Mouse (Mus musculus) Patski (cell line): ENCODE measurements at regions not wholly inside any gene's neighbourhood (a gene's known extent, or its start where the extent isn't known, plus 50 kb on each side); places are given as distances from the start of the nearest gene placed in this dataset.
A peak's percentile ranks its signal among the peaks of the same experiment; 100 is the strongest.

Experiments
- ATAC-seq: fragments of 100-300 bp; one replicate; pipeline ENCODE4 v1.8.0; 2021
- CTCF ChIA-PET: fragments of 350-600 bp; sonication (Branson Sonifier 250); formaldehyde crosslinking; loops from one replicate; lab custom pipeline; 2022; ENCODE audit warnings: inconsistent platforms; lab: Charles Lee
- POLR2A ChIA-PET: fragments of 350-600 bp; sonication (Branson Sonifier 250); formaldehyde crosslinking; loops from one replicate; lab custom pipeline; 2022; ENCODE audit warnings: antibody characterized with exemption, inconsistent platforms; lab: Charles Lee
- DNase-seq: peaks from one replicate; pipeline ENCODE4 v3.0.0-alpha.2; 2011; ENCODE audit warnings: low read depth, low spot score
- H3K27me3 ChIP-seq: fragments of 371-371 bp; one replicate; pipeline ENCODE4 v1.5.1; 2021
- CTCF ChIP-seq: fragments of 100-300 bp; IDR thresholded peaks from one replicate; pipeline ENCODE4 v1.5.1; 2021
- in situ Hi-C: fragments of 300-500 bp; cut with MboI; formaldehyde crosslinking; loops from 3 replicates; pipeline ENCODE4 v1.11.1; 2018; ENCODE audit warnings: low pct_unique_long_range_greater_than_20kb, mixed read lengths

GRCm38 (mm10) chr1:92714725-92715324 lies 66.2 kb upstream of the Otos start:
- in situ Hi-C loops: no loop called here
- no peak for DNase-seq
- POLR2A ChIA-PET: interaction anchor here (0.6 to 0.7 kb wide), 2 partner anchors 94 to 265 kb away, joined by 4 to 5 read pairs; no protein-coding TSS in a partner anchor
- no peak for TF ChIP-seq CTCF
- no peaks in the 10 kb centered on the region for H3K27me3 ChIP-seq
- CTCF ChIA-PET: interaction anchor here (0.7 kb wide), 1 partner anchor 18 kb away, joined by 3 read pairs; no protein-coding TSS in a partner anchor
- no peak for ATAC-seq

DNA sequence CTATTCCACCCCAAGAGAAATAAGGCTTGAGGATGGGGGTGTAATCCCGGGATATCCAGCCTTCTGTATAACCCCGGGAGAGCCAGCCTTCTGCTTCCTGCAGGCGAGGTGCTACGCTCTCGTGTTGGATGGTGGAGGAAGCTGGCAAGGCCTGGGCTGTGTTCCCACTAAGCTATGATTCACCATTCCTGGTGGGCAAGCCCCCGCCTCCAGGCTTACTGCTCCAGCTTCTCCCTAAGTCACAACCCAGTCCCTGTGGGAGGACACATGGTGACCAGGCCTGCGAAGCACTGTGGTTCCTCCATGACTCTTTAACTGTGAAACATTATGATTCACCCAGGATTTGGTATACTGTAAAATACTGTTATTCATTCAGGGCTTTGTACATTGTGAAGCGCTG lies 63.7 kb upstream of the Otos start:
- in situ Hi-C loops: no loop called here
- DNase-seq (peak; percentile 68), ATAC-seq (peak; percentile 77)
- ChIA-PET CTCF (interaction anchor here (1.2 kb wide), 1 partner anchor 9 kb away, joined by 4 read pairs; no protein-coding TSS in a partner anchor), POLR2A (no interaction called here)
- TF ChIP-seq CTCF: no peak
- H3K27me3 ChIP-seq: no peaks in the 10 kb centered on the region

DNA sequence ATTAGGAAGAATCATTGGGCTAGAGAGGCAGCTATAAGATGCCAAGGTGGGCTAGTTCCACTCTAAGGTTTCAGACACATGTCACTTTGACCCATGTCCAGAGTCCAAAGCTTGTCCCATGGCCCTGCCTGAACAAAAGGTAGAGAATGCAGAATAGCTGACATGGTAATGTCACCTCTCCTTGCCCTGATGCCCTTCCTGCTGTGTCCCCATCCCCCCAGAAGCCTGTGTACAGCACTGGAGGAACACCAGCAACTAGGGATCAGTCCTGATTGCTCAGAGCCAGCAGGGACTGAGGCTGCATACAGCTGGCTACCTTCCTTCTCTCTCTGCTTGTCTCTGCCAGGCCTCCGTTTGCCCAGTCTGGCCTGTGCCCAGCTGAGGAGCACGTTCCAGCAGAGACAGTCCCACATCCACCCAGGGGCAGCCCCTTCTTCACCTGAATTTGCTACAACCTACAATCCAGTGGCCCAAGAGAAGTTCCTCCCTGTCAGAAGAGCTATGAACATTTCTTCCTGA lies 61.7 kb upstream of the Otos start:
- POLR2A ChIA-PET: no interaction called here
- CTCF ChIA-PET: interaction anchor here (1.1 to 1.6 kb wide), 3 partner anchors 11 to 185 kb away, joined by 3 to 6 read pairs (median 4); no protein-coding TSS in a partner anchor
- TF ChIP-seq CTCF: no peak
- DNase-seq (no peak), ATAC-seq (no peak)
- in situ Hi-C loops: no loop called here
- no peaks in the 10 kb centered on the region for H3K27me3 ChIP-seq

DNA sequence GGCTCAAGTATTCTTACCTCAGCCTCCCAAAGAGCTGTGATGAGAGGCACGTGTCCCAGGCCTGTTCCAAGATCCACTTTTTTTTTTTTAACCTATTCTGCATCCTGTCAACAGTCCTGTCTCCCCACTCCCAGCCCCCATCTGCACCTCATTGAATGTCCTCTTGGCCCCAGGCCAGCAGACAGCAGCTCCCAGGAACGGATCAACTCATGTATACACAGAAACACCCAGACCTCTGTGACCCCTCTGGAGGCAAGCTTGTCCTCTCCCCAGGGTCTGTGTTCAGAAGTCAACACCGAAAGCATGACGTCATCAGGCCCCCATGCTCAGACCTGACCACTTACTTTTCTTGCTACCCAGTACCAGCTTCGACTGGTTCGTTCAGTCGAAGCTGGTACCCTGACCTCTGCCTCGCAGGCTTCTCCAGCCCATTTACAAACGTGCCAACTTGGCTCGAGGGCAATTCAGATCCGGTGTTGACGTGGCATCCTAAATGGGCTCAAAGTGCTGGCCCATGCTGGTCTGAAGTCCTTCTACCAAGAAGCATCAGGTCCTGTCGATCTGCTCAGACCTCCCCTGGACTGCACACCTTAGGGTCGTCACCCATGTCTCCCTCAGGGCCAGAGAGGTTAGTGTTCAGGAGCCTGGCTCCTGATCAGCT lies 60.7 kb upstream of the Otos start:
- no peaks in the 10 kb centered on the region for H3K27me3 ChIP-seq
- ChIA-PET POLR2A (no interaction called here), CTCF (interaction anchor here (1.2 to 2.0 kb wide), 3 partner anchors 10 to 123 kb away, joined by 3 to 4 read pairs (median 4); partner anchors contain the start of gene Gpc1)
- ATAC-seq (no peak), DNase-seq (no peak)
- in situ Hi-C loops: loop anchor here (5.0 kb wide), 1 partner anchor 128 kb away; no protein-coding TSS in a partner anchor
- no peak for TF ChIP-seq CTCF

DNA sequence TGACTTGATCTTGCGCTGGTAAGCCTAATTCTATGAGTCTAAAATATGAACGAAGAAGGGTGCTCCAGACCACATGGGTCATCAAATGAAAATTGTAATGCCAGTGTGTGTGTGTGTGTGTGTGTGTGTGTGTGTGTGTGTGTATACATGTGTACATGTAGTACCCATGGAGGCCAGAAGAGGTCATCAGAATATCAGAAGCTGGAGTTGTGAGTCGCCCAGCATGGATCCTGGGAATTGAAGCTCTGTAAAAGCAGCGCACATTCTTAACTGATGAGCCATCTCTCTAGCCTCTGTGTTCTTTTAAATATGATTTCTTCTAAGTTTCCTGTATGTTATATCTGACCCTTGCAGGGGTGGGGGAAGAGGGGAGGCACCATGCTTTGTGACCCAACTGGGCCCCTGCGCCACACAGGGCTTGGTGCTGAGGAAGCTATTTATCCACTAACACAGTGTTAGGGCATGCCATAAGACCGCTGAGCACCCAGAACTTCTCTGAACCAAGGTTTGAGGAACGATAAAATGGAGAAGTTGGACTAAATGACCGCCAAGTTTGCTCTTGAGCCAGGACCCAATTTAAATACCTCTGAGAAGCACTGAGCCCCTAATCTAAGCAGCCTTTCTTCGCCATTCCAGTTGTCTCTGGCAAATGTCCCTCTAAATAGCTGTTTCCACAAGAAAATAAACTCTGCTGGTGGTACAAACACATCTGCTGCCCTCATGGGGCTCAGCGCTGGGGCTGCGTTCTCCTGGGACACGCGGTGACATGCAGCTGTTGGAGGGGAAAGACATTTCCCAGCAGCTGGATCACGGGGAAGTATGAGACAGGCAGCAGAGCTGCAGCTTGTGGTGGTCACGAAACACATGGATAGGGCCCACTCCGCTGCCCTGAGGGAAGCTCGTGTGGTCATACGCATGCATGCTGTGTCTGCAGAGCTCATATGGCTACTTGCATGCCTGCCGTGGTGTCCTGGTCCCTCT lies 59.6 kb upstream of the Otos start:
- POLR2A ChIA-PET: no interaction called here
- ATAC-seq (no peak), DNase-seq (no peak)
- no peak for TF ChIP-seq CTCF
- H3K27me3 ChIP-seq: no peaks in the 10 kb centered on the region
- in situ Hi-C loops: loop anchor here (5.0 kb wide), 1 partner anchor 129 kb away; no protein-coding TSS in a partner anchor
- CTCF ChIA-PET: interaction anchor here (0.8 to 2.0 kb wide), 6 partner anchors 11 to 187 kb away, joined by 3 to 9 read pairs (median 4); partner anchors contain the start of genes Gpc1 and Otos

- no peak for ATAC-seq
- TF ChIP-seq CTCF: no peak
- in situ Hi-C loops: loop anchor here (5.0 kb wide), 1 partner anchor 130 kb away; no protein-coding TSS in a partner anchor
- ChIA-PET POLR2A (no interaction called here), CTCF (interaction anchor here (0.8 to 2.0 kb wide), 5 partner anchors 10 to 188 kb away, joined by 3 to 9 read pairs (median 4); partner anchors contain the start of gene Otos)
- no peak for DNase-seq
- H3K27me3 ChIP-seq: no peaks in the 10 kb centered on the region
These were observed 58.8 kb upstream of the Otos start for GRCm38 (mm10) chr1:92707441-92707840.

DNA sequence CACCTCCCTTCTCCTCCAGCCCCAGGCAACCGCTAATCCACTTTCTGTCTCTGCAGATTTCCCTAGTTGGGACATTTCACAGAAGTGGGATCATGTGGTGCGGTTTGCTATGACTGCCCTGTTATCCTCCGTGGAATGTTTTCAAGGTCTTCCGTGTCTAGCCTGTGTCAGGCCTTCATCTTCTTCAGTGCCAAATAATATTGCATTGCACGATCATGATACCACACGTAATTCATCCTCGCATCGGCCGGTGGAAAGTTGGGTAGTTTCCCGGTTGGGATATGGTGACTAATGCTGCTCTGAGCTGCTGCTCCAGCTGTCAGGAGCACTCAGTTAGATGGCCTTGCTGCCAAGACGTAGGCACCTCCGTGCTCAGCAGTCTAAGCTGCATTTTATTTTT lies 55.3 kb upstream of the Otos start:
- in situ Hi-C loops: no loop called here
- POLR2A ChIA-PET: no interaction called here
- no peak for TF ChIP-seq CTCF
- CTCF ChIA-PET: interaction anchor here (0.8 to 1.5 kb wide), 5 partner anchors 7 to 86 kb away, joined by 3 to 6 read pairs (median 3); partner anchors contain the start of gene Otos
- no peaks in the 10 kb centered on the region for H3K27me3 ChIP-seq
- no peak for DNase-seq
- ATAC-seq: peak; percentile 52

GRCm38 (mm10) chr1:92703270-92703669 lies 54.6 kb upstream of the Otos start:
- no peak for TF ChIP-seq CTCF
- CTCF ChIA-PET: interaction anchor here (1.4 to 1.5 kb wide), 2 partner anchors 9 to 50 kb away, joined by 3 to 4 read pairs; no protein-coding TSS in a partner anchor
- ATAC-seq (no peak), DNase-seq (no peak)
- in situ Hi-C loops: no loop called here
- POLR2A ChIA-PET: no interaction called here
- H3K27me3 ChIP-seq: no peaks in the 10 kb centered on the region

DNA sequence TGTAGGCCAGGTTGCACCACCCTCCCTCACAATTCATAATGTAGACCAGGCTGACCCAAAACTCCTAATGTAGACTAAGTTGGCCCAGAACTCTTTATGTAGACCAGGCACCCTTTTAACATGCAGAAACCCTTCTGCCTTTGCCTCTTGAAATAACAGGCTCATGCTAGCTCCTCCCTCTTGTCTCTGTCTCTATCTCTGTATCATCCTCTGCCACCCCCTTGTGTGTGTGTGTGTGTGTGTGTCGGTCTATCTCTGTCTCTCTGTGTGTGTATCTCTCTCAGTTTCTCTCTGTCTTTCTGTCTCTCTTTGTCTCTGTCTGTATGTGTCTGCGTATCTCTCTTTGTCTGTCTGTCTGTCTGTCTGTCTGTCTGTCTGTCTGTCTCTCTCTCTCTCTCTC lies 51.5 kb upstream of the Otos start:
- in situ Hi-C loops: no loop called here

More for the DNA sequence above, 51.5 kb upstream of the Otos start:
- TF ChIP-seq CTCF: no peak
- ATAC-seq (no peak), DNase-seq (no peak)
- POLR2A ChIA-PET: no interaction called here
- CTCF ChIA-PET: interaction anchor here (1.0 to 6.2 kb wide), 2 partner anchors 10 to 134 kb away, joined by 3 to 66 read pairs; partner anchors contain the start of gene Gpc1
- H3K27me3 ChIP-seq: no peaks in the 10 kb centered on the region
